Mouse (Mus musculus) cerebellum, adult 2 months (tissue): ENCODE results near the gene Acot3.
"Not testable (repeated sequence)": the region's sequence is repeated elsewhere in the genome, so short reads cannot be mapped to it uniquely, and the experiment has no call there.

ENCODE experiments used
- CTCF ChIP-seq: fragments of 200-500 bp; IDR thresholded peaks from 2 replicates; pipeline ENCODE4 v1.5.1; 2011; ENCODE audit warnings: low read depth, mild to moderate bottlenecking, control low read depth, low read length, moderate library complexity, borderline replicate concordance; ENCODE audit not compliant: insufficient read depth
- POLR2A ChIP-seq: fragments of 200-500 bp; IDR thresholded peaks from 2 replicates; pipeline ENCODE4 v1.6.1; 2011; ENCODE audit warnings: low read length, control low read depth, borderline replicate concordance; ENCODE audit not compliant: insufficient read depth

DNA sequence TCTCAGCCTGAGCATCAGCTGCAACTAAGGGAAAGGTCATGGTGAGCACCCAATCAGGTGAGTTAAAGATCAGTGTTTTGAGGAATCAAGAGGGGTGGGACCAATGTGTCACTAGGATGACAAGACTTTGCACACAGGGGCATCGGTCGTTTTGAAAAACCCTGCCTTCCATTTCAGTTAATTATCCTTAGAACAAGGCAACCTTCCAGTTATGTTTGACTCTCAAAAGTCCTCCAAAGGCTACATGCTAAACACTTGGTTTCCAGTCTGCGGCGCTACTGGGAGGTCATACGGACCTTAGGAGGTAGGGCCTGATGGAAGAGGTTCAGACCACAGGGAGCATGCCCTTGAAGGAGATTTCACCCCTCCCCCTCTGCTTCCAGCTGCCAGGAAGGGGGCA, 1.2 kb upstream of the Acot3 start:
- TF ChIP-seq CTCF, POLR2A: not testable (repeated sequence)
